Mouse (Mus musculus) urinary bladder, adult 2 months (tissue): ENCODE data around the gene Pde7b. TPM values are rescaled to one million over a fixed set of nuclear protein-coding genes. Genes with fewer than 3 reads are reported as not detected.

ENCODE experiments used
- DNase-seq: peaks from one replicate; pipeline ENCODE4 v3.0.0; 2022; ENCODE audit warnings: low spot score
- polyA plus RNA-seq: library from polyadenylated mRNA; depleted of rRNA; stranded (reverse); fragments of >200 nt; gene quantifications from 2 replicates; pipeline ENCODE4 v1.2.3, GENCODE M21; 2012; rRNA removed

Gene Pde7b
- polyA plus RNA-seq, 1 experiment, result 10.1 TPM

DNA sequence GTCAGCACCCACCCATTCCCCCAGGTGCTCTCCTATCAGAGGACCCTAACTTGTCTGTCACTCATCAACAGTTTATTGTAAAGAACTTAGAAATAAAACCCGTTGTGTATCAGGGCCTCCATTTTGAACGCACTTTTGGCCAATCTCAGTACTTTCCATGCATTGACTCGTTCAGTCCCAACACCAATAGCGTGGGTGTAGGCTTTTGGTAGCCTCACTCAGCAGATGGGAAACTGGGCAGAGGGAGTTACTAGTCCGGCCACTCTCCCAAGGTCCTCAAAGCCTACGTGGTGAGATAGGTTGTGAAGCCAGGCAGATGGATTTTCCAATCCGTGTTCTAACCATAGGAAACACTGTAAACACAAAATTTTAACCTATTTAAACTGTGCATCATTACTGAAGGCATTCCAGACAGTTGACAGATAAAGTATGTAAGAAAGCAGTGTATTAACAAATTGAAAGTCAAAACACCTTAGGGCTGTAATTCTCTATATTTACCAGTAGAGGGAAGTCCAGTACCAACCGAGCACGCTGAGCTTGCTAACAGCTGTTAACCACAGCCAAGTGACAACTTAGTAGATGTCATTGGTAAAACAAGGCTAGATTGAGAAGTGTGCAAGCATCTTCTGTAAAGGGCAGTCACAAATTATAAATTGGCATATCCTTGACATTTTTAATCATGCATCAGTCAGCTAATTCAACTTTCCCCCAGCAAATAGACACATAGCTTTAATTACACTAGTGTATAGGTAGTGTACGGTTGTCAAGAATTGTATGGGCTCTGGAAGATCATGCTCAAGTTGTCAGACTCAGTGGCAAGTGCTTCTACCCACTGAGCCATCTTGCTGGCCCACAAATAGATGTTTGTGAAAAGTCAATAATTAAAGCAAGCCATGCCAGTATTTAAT, 363.1 kb downstream of the Pde7b start:
- no peak for DNase-seq

DNA sequence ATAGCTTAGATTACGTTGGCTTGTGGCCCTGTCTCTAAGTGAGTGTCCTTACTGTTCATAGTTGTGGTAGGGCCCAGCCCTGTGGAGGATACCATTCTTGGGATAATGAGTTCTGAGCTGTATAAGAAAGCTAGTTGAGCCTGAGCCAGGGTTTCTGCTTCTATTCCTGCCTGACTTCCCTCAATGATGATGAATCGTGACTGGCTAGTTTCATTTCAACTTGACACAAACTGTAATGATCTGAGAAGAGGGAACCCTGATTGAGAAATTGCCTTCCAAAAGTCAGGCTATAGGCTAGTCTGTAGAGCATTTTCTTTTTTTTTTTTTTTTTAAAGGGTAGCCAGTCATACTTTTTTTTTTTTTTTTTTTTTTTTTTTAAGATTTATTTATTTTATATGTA, 376.0 kb downstream of the Pde7b start:
- no peak for DNase-seq

Other genes with a start within 250 kb of the Pde7b start
- gene Ahi1, start 227.5 kb upstream of the Pde7b start, polyA plus RNA-seq, result 6.7 and 7.8 TPM in 2 replicates